Mouse (Mus musculus): ENCODE measurements around the gene Plekhf1.

DNA sequence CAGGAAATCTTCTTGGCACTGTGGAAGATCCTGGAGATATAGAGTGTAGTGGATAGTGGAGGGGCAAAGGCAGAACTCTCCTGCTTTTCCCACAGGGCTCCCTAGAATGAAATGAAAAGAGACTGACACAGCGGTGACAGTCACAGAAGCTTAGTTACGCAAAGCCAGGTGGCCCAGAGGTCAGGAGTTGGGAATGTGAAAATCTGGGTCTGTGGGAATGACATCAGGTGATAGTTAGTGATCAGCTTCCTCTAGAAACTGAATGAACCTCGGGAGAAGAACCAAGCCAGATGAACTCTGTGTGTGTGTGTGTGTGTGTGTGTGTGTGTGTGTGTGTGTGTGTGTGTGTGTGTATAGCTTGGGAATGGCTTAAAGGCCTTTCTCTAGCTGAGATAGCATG lies 18.8 kb downstream of the Plekhf1 start:
- TF ChIP-seq POLR2A (IDR thresholded peaks at IDR 0.05; ENCODE audit: low read depth, low read length) (no peak), CTCF (IDR thresholded peaks at IDR 0.05; ENCODE audit: extremely low read depth, insufficient read depth, insufficient read length, insufficient replicate concordance) (no peak)
